Mouse (Mus musculus) thymus, postnatal 25 days (tissue): ENCODE data around the gene Irs1.

ENCODE experiments used
- DNase-seq: peaks from one replicate; pipeline ENCODE4 v3.0.0; 2022

Gene Irs1

DNA sequence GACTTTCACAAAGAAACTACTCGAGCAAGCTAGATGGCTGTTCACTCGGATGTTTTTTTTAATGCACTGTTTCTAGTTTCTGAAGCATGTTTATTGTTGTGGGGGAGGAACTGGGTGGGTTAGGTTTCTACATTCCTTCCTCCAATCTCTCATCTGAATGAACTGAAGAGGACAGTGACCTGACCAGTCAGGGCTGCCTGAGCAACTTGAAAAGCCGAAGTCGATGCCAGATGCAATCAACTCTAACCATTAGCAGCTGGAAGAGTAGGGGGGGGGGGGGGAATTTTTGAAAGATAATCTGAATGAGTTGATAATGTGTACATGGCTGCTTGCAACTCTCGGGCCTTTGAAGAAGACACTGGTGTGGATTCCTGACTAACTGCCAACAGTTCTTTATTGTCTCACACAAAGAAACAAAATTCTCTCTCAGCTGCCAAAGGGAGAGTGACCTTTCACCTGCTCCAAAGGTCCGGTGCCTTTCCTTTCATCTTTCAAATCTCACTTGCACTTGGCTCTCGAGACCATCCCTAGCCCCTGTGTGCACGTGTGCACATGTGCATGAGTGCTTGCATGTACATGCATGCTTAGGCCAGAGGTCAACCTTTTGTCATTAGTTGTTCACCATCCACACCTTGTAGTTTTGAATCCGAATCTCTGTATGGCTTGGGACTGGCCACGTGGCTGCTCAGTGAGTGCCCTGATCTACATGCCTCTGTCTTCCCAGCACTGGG is 43.8 kb downstream of the Irs1 start:
- no peak for DNase-seq

DNA sequence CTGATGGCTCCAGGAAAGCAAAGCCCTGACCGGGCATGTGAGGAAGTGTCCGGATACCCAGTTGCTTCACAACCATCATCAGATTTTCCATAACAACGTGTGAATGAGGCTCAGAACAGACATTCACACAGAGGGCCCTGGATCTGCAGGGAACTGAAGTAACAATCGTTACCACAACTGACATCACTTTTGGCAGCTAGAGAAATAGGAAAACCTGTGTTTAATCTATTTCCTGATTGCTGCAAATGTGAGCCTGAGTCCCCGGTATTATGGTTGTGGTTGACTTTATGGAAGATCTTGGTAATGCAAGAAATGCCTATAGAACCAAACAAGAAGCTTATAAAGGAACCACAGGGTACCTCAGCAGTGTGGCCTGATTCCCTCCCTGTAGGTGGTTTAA is 46.2 kb downstream of the Irs1 start:
- DNase-seq: no peak

DNA sequence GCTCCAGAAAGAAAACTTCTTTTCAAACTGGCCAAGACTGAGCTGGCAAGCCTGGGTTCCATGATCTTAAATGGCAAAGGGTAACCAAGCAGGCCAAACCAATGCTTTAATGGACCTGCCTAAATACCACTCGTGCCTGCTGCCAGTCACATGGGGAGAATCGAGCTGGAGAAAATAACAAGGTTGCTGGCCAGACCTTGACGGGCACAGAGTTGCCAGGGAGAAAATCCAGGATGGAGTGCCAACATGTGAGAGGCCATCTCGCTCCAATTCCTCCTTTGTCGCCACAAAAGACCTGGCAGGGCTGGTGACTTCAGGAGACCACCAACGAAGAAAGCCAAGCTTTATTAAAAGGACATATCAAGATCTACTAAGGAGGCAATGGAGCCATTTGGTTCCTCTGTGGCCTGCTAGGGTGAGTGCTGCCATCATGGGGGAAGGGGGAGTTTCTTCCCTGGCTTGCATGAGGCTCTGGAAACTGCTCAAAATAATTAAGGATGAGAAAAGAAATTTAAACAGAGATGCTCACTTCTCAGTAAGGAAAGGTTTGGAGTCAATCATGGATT is 47.9 kb downstream of the Irs1 start:
- no peak for DNase-seq

DNA sequence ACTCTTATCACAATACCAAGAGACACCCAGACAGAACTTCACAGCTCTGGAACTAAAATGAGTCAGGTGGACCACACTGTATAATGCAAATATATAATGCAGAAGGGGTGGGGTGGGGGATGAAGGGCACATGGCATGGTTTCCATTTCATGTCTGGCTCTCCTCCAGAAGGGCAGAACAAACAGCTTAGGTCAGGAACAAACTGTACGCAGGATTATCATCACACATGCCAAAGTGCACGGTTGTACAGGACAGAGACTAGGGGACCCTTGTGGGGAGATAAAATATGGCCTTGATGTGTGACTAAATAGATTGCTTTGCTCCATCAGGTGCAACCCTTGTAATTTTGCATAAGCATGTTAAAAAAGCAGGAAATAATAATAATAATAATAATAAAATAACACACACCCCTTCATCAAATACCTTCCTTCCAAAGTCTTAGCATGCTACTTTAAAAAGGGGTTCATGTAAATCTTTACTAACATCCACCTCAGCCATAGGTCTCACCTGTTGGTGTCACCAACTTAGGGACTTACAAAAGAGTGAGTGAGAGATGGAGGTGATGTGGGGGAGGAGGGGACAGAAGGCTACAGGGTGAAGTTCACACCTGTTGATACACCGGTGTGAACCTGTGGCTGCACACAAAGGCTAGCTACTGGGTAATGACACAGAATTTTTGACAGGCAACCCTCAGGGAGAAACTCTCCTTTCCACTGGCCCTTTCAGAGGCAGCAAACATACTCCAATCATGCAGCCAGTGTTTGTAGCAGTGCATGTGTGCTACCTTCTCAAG is 51.6 kb downstream of the Irs1 start:
- no peak for DNase-seq

DNA sequence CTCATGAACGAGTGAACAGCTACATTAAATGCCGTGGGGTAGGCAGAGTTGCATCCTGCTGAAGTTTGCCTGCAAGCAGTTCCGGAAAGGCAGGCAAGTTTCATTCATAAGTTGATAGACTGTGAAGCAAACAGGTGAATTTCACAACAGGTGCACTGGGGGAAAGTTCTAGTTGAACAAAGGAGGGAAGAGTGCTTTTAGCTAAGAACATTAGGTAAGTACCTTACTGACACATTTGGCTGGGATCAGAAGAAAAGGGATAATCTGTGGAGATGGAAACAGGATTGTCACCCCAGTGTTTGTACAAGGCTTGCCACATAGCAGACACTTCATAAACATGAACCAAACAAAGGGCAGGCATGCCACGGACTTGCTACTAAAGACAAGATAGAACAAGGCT is 53.0 kb downstream of the Irs1 start:
- no peak for DNase-seq

DNA sequence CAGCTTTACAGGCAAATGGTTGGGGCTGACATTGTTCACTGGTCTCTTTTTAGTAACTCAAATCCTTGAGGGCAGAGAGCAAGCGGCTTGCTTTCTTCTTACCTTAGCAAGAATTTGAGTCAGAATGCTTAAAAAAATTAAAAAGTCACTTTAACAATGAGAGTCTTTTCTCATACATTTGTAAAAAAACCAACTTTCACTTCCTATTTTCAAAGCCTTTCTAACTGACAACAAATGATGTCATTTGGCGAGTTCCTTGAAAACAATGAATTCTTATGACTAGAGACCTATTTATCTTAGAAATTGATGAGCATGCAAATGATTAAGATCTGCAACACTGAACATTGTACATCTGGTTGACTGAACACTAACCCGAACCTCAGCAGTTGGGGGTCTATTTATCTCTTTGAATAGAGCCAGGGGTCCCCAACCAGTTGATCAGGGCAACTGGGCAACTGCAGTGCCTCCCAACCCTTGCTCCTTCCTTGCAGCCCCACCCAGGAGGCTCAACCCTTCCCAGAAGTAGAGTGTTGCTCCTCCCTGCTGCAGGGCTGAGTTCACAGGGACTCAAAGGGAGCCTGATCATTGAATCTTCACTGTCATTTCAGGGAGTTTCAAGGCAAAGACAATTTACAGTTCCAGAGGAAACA is 55.6 kb downstream of the Irs1 start:
- DNase-seq: no peak

DNA sequence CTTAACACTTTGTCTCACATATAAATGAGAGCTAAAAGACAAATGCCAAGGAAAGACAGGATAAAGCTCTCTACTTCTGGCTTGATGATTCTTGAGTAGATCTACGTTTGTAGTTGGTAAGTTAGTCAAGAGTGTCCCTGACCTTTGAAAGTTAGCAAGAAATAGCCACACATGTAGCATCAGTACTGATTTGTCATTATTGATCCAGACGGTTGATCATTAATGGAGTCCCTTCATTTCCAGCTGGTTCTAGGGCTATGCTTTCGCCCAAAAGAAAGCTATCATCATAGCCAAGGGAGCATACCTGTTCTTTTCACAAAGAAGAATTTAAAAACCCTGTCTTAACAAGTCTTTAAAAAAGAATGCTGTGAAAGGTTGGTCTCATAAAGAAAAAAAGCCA is 56.6 kb downstream of the Irs1 start:
- no peak for DNase-seq

DNA sequence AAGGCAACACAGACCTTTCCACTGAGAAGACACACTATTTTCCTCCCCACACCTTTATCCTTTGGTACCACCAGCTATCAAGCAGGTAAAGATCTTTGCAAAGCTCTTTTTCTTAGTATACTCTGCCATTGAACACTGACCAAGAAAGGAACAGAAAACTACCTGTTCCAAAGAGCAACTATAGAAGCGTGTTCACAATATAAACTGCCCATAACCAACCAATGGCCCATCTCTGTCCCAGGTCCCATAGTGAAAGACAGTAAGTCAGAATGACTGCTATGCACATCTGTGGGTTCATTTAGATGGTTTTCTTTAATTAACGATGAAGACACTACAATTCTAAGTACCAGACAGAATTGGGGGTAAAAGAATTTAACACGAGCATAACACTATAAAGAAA is 58.4 kb downstream of the Irs1 start, which contains the start of gene Gm9747:
Gm9747 (plus strand) TSS at position 301 of the 400 bp plus-strand sequence.
- DNase-seq: no peak

DNA sequence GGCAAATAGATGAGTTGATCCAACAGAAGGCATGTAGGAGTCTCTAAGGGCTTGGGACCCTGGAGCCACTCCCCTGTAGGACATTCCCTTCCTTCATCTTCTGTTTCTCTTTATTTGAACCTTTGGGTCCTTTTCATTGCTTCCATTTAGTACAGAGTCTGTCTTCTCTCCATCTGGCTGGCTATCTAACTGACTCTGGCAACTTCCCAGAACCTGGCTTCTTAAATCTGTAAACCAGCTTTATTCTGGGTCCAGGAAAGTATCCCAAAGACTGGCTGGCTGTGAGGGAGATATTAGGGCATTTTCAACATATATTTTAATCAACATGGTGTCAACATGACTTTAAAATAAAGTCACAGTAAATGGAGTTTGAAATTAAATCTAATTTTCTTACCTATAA is 62.4 kb downstream of the Irs1 start:
- DNase-seq: no peak

DNA sequence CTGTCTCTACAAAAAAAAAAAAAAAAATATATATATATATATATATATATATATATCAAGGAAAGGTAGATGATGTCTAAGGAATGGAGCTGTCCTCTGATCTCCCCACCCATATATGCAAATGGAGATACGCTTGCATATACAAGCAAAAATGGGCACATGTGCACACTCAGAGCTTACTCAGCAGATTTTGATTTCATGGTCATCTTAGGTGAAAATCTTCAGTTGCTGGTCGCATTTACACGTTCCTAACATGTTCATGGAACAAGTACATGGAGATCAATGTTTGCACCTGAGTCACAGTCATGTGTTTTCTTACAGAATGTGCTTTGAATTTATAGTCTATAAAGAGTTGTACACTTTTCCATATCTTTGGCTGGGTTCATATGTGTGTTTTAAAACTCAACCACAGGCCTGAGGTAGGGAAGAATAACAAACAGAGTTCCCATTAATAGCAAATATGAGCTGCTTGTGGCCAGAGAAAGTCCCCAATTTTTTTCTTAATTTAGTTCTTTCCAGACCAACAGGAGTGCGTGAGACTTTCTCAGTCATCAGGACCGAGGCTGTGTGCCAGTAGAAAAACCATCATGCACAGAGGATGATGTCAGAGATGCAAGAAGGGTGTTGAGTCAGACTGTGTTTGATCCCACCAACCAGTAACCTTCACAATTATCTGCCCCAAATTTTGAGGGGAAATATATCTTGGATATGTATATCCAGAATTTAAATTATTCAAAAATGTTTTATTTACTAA is 68.0 kb downstream of the Irs1 start:
- DNase-seq: no peak

DNA sequence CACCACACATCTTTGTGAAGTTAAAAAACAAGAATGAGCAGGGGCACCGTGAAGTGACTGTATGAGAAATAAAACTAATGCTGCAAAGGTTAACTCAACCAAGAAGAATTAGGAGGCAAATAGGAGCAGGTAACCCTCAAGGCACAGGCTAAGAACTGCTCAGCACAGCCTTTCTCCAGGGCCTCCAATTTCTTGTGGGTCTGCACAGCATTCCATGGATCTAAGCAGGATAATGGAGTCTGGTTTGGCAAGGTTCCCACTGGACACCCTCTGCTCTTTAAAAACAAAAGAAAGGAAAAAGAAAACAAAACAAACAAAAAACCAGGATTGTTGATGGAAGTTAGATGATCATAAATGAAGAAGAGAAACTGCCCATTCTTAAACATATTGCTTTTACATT is 69.8 kb downstream of the Irs1 start:
- no peak for DNase-seq

DNA sequence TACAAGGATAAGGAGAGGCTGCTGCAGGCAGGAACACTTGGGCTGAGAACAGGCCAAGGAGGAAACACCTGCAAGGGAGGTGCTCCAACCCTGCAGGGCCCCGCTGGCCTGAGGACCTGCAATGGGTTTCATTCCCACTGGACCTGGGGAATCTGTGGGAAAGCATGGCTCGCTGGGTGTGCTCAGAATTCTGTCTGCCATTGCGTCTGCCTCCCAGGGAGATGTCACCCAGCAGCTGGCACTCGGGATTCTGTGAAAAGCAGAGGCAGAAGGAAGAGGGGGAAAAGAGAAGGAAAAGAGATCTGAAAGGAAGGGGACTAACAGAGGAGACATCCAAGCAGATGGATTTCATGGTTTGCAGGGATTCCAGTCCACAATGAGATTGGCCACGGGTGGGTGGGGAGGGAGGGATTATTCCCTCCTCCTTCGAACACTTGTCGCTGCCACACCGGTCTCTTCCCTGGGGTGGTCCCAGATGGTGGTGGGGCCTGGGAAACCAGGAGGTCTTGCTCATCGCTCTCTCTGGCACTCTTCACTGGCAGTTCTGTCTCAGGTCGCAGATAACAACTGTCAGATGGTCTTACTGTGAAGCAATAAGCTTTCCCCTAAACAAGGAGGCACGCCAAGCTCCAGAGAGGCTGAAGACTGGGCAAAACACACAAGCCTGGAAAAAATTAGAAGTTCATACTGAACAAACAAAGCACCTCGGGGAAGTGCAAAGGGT is 70.4 kb downstream of the Irs1 start:
- no peak for DNase-seq

DNA sequence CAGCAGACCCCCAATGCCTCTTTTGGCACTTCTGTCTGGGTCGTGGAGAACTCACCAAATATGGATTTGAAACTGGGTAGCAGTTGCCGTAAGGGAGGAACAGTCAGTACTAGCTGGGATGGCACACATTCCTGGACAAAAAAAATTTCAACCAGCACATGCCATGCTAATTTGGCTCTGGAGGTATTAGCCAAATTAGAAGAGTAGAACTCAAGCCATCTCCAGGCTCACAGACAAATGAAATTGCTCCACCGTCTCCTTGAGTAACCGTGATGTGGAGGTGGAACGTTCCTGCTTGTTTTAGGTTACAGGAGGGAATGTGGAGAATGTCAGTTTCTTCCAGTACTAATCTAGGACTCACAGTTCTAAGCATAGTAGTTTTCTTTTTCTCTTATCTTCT is 83.7 kb downstream of the Irs1 start:
- no peak for DNase-seq

DNA sequence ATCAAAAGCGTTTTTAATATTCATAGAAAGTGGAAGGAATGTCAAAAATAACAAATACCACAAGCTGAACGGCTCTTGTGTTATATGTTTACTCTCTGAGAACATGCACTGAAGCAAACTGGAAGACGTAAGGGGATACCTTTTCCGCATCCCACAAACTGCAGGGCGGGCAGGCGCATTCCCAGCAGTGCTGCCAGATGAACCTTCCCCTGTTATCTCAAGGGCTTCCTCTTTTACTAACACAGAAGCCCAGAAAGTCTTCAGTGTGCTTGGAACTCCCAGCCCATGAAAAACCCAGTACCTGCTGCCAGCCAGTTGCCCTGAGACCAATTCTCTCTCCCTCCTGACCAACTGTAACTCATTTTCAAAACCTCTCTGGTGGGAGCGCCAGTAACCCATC is 90.6 kb downstream of the Irs1 start:
- no peak for DNase-seq

DNA sequence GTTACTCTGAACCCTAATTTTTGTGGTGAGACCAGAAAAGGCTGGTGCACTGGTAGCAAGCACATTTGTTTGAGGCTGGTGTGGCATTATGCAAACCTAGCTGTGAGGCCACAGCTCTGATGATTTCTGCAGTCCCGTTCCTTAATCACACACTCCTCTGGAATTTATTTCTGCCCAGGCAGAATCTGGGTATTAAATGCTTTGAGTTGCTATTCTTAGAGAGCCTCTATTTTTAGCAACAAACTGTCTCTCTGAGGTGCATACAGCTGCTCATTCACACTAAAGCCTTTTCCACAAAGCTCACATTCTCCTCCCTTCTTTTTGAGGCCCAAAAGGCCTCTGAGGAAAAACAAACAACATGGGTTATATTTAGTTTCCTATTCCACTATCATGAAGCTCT is 91.3 kb downstream of the Irs1 start:
- no peak for DNase-seq

DNA sequence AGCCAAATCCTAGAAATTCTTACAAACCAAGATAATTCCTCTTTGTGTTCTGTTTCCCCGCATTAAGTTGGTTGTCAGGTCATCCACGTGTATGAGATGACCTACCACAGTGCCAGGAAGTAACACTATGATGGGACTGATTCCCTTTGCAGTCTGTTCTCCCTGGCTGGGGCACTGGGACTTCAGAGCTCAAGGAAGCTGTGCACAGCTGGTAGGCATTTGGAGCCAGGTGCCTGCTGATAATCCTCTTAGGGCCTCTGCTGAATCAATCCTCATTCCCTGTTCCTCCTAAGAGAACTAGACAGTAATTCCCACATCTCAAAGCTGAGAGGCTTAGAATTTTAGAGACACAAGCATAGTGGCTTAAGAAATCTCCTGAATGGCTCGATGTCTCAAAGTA is 99.6 kb downstream of the Irs1 start:
- DNase-seq: no peak

DNA sequence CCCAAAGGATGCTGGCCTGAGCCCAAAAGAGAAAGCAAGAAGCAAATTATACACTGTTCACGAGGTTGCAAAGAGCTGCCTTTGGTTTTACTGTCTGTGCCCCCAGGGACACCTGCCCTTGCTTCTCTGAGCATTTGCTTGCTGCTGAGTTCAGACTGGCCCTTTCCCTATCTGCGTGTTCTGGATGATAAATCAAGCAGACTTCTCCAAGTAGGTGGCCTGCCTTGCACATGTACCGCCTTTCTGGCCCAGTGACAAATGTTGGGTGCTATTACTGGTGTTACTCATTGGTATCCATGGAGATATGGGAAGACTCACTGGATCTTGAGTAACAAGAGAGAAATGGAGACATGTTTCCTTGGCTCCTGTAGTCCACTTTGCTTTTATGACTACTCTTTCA is 101.7 kb downstream of the Irs1 start:
- no peak for DNase-seq

DNA sequence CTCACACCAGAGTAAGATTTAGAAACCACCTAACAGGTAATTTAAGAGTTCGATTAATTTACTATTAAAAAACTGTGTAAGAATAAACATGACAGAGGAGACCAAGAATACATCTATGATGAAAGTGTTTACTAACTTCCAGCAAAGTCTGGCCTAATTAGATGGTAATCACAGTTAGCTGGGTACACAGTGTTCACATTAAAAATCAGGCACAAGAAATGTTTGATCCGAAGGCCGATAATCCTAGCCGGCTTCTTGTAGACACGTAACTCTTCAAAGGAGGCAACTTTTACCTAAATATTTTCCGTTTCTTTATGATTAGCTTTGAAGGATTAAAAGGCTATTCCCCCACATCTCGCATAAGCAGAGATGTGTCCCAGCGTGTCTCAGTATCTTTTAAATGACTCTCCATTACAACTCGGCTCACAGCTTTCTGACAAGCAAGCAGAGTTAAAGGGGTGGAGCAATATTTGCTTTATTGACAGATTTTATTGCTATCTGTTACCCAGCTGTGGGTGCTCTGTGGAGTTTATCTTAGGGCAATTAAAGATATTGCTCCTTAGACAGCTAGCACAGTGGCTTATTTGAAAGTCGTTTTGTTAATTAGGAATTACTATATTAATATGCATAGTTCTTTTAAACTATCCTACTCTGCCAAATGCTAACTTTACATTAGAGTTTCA is 102.5 kb downstream of the Irs1 start:
- no peak for DNase-seq

DNA sequence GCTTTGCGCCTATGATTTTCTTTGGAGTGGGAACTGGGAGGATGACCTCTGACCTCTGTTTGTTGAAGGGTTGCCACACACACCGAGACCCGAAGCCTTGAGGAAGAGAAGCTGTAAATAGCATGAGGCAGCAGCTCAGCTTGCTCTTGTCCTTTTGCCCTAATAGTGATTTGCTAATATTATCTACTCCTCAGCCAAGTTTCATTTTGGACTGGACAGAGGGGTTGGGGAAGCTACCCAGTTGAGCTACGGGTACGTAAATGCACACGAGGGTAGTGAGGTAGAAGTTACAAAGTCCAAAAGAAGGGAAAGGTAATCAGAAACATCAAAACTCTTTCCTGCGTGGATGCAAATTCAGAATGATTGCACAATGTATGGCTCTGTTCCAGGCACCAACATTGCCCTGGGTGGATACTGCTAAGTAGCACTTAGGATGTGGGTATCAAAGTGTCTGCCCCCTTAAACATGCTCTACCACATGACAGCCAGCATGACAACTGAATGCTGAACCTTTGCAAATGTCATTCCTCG is 107.2 kb downstream of the Irs1 start:
- DNase-seq: no peak
